Mouse (Mus musculus) brown adipose tissue, adult 24 weeks (tissue): ENCODE data around the gene 4930578G10Rik. TPM values are rescaled to one million over a fixed set of nuclear protein-coding genes. Genes with fewer than 3 reads are reported as not detected.
"Not testable (repeated sequence)": the region's sequence is repeated elsewhere in the genome, so short reads cannot be mapped to it uniquely, and the experiment has no call there.

Experiments
- H3K27ac ChIP-seq: fragments of 200-500 bp; replicated peaks from 2 replicates; pipeline ENCODE4 v1.5.1; 2012; ENCODE audit warnings: low read depth, mild to moderate bottlenecking, low read length
- H3K4me1 ChIP-seq: fragments of 200-500 bp; 2 replicates; pipeline ENCODE4 v1.6.1; 2012; ENCODE audit warnings: low read length, mixed read lengths; ENCODE audit not compliant: control insufficient read depth, insufficient read depth, insufficient read length
- H3K4me3 ChIP-seq: fragments of 200-500 bp; 2 replicates; pipeline ENCODE4 v1.5.1; 2012; ENCODE audit warnings: low read depth, mild to moderate bottlenecking, low read length, moderate library complexity; ENCODE audit not compliant: insufficient read depth
- polyA plus RNA-seq: library from polyadenylated mRNA; stranded (reverse); fragments of >200 nt; gene quantifications from 2 replicates; pipeline ENCODE4 v1.2.4, GENCODE M21; 2012; ENCODE audit not compliant: missing spikeins, insufficient read depth, insufficient read length

4930578G10Rik gene
- polyA plus RNA-seq: not detected in 2 replicates

- not testable (repeated sequence) for H3K27ac ChIP-seq, H3K4me3 ChIP-seq, H3K4me1 ChIP-seq
Observed at GRCm38 (mm10) chr4:42735245-42735644, at the start of gene 4930578G10Rik. Gene 4930578G10Rik (plus strand): TSS chr4:42735545.

- H3K4me1 ChIP-seq, H3K27ac ChIP-seq, H3K4me3 ChIP-seq: not testable (repeated sequence)
Observed at GRCm38 (mm10) chr4:42756477-42756876, 21.1 kb downstream of the 4930578G10Rik start, which contains the start of gene Ccl19. Gene Ccl19 (minus strand): TSS chr4:42756577.

GRCm38 (mm10) chr4:42773893-42774292, 38.5 kb downstream of the 4930578G10Rik start, which contains the start of gene Ccl21a:
Gene Ccl21a (minus strand): TSS chr4:42773993.
- H3K4me1 ChIP-seq, H3K27ac ChIP-seq, H3K4me3 ChIP-seq: not testable (repeated sequence)

GRCm38 (mm10) chr4:42853788-42854187, 118.4 kb downstream of the 4930578G10Rik start, which contains the start of gene Fam205a1:
Gene Fam205a1 (minus strand): TSS chr4:42853888.
- H3K4me1 ChIP-seq, H3K27ac ChIP-seq, H3K4me3 ChIP-seq: not testable (repeated sequence)

GRCm38 (mm10) chr4:42856671-42857070, 121.3 kb downstream of the 4930578G10Rik start, which contains the start of gene Gm12394:
Gene Gm12394 (minus strand): TSS chr4:42856771.
- not testable (repeated sequence) for H3K4me3 ChIP-seq, H3K4me1 ChIP-seq, H3K27ac ChIP-seq

- not testable (repeated sequence) for H3K4me3 ChIP-seq, H3K4me1 ChIP-seq, H3K27ac ChIP-seq
Observed at GRCm38 (mm10) chr4:42860483-42860882, 125.1 kb downstream of the 4930578G10Rik start.

GRCm38 (mm10) chr4:42863487-42863886, 128.1 kb downstream of the 4930578G10Rik start:
- not testable (repeated sequence) for H3K4me1 ChIP-seq, H3K27ac ChIP-seq

GRCm38 (mm10) chr4:42867390-42867789, 132.0 kb downstream of the 4930578G10Rik start:
- H3K27ac ChIP-seq: no peak overlapping the region
- H3K4me3 ChIP-seq: no peak overlapping the region
- H3K4me1 ChIP-seq: no peaks in the 10 kb centered on the region

More at GRCm38 (mm10) chr4:42863487-42863886, 128.1 kb downstream of the 4930578G10Rik start:
- H3K4me3 ChIP-seq: not testable (repeated sequence)

- Histone ChIP-seq H3K4me1 (no peaks in the 10 kb centered on the region), H3K27ac (no peak overlapping the region), H3K4me3 (no peak overlapping the region)
Observed at GRCm38 (mm10) chr4:42868193-42868592, 132.8 kb downstream of the 4930578G10Rik start.

GRCm38 (mm10) chr4:42870748-42871147, 135.4 kb downstream of the 4930578G10Rik start:
- H3K4me3 ChIP-seq: no peak overlapping the region

GRCm38 (mm10) chr4:42872151-42872550, 136.8 kb downstream of the 4930578G10Rik start:
- Histone ChIP-seq H3K4me3 (no peak overlapping the region), H3K4me1 (no peaks in the 10 kb centered on the region), H3K27ac (no peak overlapping the region)

More at GRCm38 (mm10) chr4:42870748-42871147, 135.4 kb downstream of the 4930578G10Rik start:
- Histone ChIP-seq H3K27ac (no peak overlapping the region), H3K4me1 (no peaks in the 10 kb centered on the region)

- H3K27ac ChIP-seq: no peak overlapping the region
- no peaks in the 10 kb centered on the region for H3K4me1 ChIP-seq
- no peak overlapping the region for H3K4me3 ChIP-seq
Observed at GRCm38 (mm10) chr4:42872746-42873435, 137.5 kb downstream of the 4930578G10Rik start.

GRCm38 (mm10) chr4:42874134-42874533, 138.8 kb downstream of the 4930578G10Rik start, which contains the start of gene Fam205c:
Gene Fam205c (minus strand): TSS chr4:42874234.
- Histone ChIP-seq H3K4me1 (no peaks in the 10 kb centered on the region), H3K4me3 (no peak within 1 kb of the TSS), H3K27ac (no peak within 1 kb of the TSS)

- Histone ChIP-seq H3K4me3 (no peak overlapping the region), H3K27ac (no peak overlapping the region)
Observed at GRCm38 (mm10) chr4:42876586-42877291, 141.4 kb downstream of the 4930578G10Rik start.

GRCm38 (mm10) chr4:42877657-42878056, 142.3 kb downstream of the 4930578G10Rik start:
- Histone ChIP-seq H3K4me3 (no peak overlapping the region), H3K27ac (no peak overlapping the region), H3K4me1 (no peaks in the 10 kb centered on the region)

More at GRCm38 (mm10) chr4:42876586-42877291, 141.4 kb downstream of the 4930578G10Rik start:
- H3K4me1 ChIP-seq: no peaks in the 10 kb centered on the region
